Mouse (Mus musculus) G1E-ER4 (cell line): ENCODE data around the gene Scamp4. TPM values are rescaled to one million over a fixed set of nuclear protein-coding genes. Genes with fewer than 3 reads are reported as not detected.

Experiments
- GATA1 ChIP-seq: IDR thresholded peaks from one replicate; pipeline ENCODE4 v1.8.0; 2012; ENCODE audit warnings: low read length, inconsistent platforms
- polyA plus RNA-seq: library from polyadenylated mRNA; stranded (reverse); fragments of >175 nt; gene quantifications from 2 replicates; pipeline ENCODE4 v1.2.3, GENCODE M21; 2012

The Scamp4 gene
- polyA plus RNA-seq, 1 experiment = 68.3 TPM

DNA sequence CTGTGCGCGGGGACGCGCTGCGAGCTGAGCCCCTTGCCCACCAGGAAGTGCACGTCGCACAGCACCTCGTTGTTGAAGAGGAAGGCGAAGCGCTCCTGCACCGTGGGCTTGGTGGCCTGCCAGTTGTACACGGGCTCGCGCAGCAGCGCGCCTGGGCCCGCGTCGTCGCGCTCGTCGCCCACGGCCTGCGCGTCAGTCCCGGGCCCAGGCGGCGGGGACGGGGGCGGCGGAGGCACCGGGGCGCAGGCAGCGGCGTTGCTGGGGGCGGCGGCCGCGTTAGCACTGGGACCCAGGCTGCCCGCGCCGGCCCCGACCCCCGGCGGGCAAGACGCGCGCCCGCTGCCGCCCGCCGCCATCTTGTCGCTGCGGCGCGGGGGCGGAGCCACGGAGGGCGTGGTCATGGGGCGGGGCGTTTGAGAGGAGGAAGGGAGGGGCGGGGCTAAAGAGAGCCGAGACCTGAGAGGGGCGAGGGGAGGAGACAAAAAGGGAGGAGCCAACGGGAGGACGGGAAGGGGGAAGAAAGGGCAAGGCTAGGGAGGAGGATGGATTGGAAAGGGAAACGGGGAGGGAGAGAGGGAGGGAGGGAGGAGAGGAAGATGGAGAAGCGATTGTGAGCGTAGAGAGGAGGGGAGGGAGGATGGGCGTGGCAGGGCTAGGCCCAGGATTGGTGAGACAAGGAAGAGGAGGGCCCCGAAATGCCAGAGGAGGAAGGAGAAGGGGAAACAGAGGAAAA lies 53.6 kb downstream of the Scamp4 start:
- no peak for TF ChIP-seq GATA1

- no peak for TF ChIP-seq GATA1
Observed at GRCm38 (mm10) chr10:80656863-80657623, 54.4 kb downstream of the Scamp4 start, which contains the start of gene Btbd2. Gene Btbd2, minus strand, starts transcription at chr10:80657071.

- TF ChIP-seq GATA1 = no peak
Observed at GRCm38 (mm10) chr10:80658194-80658840, 55.6 kb downstream of the Scamp4 start.

GRCm38 (mm10) chr10:80658841-80659202 lies 56.1 kb downstream of the Scamp4 start:
- TF ChIP-seq GATA1 = no peak

- no peak for TF ChIP-seq GATA1
Observed at GRCm38 (mm10) chr10:80659213-80659612, 56.5 kb downstream of the Scamp4 start.

GRCm38 (mm10) chr10:80661149-80661548 lies 58.5 kb downstream of the Scamp4 start:
- TF ChIP-seq GATA1 = no peak

DNA sequence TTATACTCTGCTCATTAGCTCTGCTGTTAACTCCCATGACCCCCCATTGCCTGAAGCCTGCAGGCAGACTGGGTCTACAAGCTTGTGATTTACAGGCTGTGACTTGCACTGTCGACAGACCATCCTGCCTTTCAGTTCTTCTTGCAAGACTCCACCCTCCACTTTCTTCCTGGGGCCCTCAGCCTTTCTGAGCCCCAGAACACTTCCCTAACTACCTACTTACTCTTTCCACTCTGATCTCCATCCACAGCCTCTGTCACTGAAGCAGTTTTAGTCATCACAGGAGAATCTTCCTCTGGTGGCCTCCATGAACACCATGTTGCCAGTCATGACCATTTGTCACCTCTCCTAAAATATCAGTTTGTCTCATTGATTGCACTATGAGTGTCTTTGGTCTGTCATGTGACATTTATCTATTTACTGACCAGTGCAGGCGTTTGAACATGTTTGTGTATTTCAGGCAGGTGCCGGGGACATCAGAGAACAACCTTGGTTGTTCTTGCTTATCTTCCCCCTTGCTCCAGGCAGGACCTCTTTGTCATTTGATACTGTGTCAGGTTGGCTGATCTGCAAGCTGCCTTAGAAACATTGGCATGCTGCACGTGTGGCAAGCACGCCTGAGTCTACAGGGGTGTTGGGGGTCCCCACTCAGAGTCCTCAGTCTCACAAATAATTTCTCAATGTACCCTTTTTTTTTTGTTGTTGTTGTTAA lies 61.0 kb downstream of the Scamp4 start:
- TF ChIP-seq GATA1 = no peak

DNA sequence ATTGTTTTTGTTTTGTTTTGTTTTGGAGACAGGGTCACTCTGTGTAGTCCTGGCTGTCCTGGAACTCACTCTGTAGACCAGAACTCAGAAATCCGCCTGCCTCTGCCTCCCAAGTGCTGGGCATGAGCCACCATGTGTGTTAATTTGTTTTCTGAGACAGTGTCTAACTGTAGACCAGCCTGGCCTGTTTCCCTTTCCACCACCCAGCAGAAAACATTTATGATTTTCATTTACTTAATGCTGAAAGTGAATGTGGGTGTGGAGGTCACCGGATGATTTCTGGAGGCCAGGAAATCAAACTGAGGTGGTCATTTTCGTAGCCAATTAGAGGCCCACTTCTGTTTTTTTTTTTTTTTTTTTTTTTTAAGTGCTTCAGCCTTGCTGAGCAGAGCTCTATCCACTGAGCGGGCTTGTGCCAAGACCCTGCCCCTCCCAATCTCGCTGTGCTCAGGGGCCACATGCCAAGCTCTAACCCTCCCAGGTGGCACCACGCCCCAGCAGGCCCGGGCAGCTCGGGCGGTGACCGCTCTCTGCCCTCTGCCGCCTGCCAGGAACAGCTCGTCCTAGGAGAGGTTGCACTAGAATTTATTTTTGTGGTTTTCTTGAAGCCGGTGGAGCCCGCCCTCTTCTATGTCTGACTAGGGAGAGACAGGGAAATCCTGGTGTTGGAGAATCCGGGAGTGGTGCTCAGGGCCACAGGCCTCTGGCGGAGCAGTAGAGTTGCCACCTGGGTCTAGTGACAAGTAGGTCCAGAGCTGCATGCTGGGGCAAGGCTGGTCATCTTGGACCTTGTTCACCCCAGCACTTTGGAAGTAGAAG lies 61.7 kb downstream of the Scamp4 start:
- TF ChIP-seq GATA1 = no peak

- TF ChIP-seq GATA1 = no peak
Observed at GRCm38 (mm10) chr10:80665016-80665380, 62.3 kb downstream of the Scamp4 start.

Other genes starting within 250 kb of the Scamp4 start
- gene Plk5, start 246.4 kb upstream of the Scamp4 start, polyA plus RNA-seq = not detected in 2 replicates
- 44.6 and 53.8 TPM in 2 replicates for gene Mex3d, start 215.2 kb upstream of the Scamp4 start, polyA plus RNA-seq
- gene Mbd3, start 203.3 kb upstream of the Scamp4 start, polyA plus RNA-seq = 289 and 306 TPM in 2 replicates
- 1,888 and 2,895 TPM in 2 replicates for gene Uqcr11, start 196.0 kb upstream of the Scamp4 start, polyA plus RNA-seq
- gene Tcf3, start 169.2 kb upstream of the Scamp4 start, polyA plus RNA-seq = 960 and 1,205 TPM in 2 replicates
- not detected in 2 replicates for gene Onecut3, start 108.0 kb upstream of the Scamp4 start, polyA plus RNA-seq
- 0.03 TPM in 2 replicates for gene Atp8b3, start 63.7 kb upstream of the Scamp4 start, polyA plus RNA-seq
- 181 and 226 TPM in 2 replicates for gene Rexo1, start 41.3 kb upstream of the Scamp4 start, polyA plus RNA-seq
- gene Klf16, start 25.6 kb upstream of the Scamp4 start, polyA plus RNA-seq = 107 and 125 TPM in 2 replicates
- 591 and 822 TPM in 2 replicates for gene Abhd17a, start 12.5 kb upstream of the Scamp4 start, polyA plus RNA-seq
- 24.6 and 31.6 TPM in 2 replicates for gene Adat3, start within 50 bp of the Scamp4 start, polyA plus RNA-seq
- 2.0 and 3.1 TPM in 2 replicates for gene Gm49322, start 3.1 kb downstream of the Scamp4 start, polyA plus RNA-seq
- 480 and 522 TPM in 2 replicates for gene Csnk1g2, start 20.0 kb downstream of the Scamp4 start, polyA plus RNA-seq
- gene Btbd2, start 54.2 kb downstream of the Scamp4 start, polyA plus RNA-seq = 103 and 127 TPM in 2 replicates
- gene Mknk2, start 75.2 kb downstream of the Scamp4 start, polyA plus RNA-seq = 410 and 459 TPM in 2 replicates
- gene Mob3a, start 99.1 kb downstream of the Scamp4 start, polyA plus RNA-seq = 30.7 and 34.7 TPM in 2 replicates
- 8.3 and 10.8 TPM in 2 replicates for gene Izumo4, start 99.3 kb downstream of the Scamp4 start, polyA plus RNA-seq
- gene Ap3d1, start 139.4 kb downstream of the Scamp4 start, polyA plus RNA-seq = 37.8 and 38.4 TPM in 2 replicates
- gene Dot1l, start 152.3 kb downstream of the Scamp4 start, polyA plus RNA-seq = 127 and 130 TPM in 2 replicates
- 777 and 944 TPM in 2 replicates for gene Sf3a2, start 195.3 kb downstream of the Scamp4 start, polyA plus RNA-seq
- gene Plekhj1, start 195.8 kb downstream of the Scamp4 start, polyA plus RNA-seq = 234 and 304 TPM in 2 replicates
- gene Amh, start 202.4 kb downstream of the Scamp4 start, polyA plus RNA-seq = 2.3 TPM in 2 replicates
- gene Jsrp1, start 210.6 kb downstream of the Scamp4 start, polyA plus RNA-seq = 0.11 TPM in 1 of 2 replicates, not detected in the other
- 1,739 and 1,884 TPM in 2 replicates for gene Oaz1, start 223.8 kb downstream of the Scamp4 start, polyA plus RNA-seq
- not detected in 2 replicates for gene Lingo3, start 241.2 kb downstream of the Scamp4 start, polyA plus RNA-seq